Mouse (Mus musculus): ENCODE measurements around the gene Cln6. TPM values are rescaled to one million over a fixed set of nuclear protein-coding genes. Genes with fewer than 3 reads are reported as not detected.

The Cln6 gene
- polyA plus RNA-seq, 1 experiment = 25.9 TPM

DNA sequence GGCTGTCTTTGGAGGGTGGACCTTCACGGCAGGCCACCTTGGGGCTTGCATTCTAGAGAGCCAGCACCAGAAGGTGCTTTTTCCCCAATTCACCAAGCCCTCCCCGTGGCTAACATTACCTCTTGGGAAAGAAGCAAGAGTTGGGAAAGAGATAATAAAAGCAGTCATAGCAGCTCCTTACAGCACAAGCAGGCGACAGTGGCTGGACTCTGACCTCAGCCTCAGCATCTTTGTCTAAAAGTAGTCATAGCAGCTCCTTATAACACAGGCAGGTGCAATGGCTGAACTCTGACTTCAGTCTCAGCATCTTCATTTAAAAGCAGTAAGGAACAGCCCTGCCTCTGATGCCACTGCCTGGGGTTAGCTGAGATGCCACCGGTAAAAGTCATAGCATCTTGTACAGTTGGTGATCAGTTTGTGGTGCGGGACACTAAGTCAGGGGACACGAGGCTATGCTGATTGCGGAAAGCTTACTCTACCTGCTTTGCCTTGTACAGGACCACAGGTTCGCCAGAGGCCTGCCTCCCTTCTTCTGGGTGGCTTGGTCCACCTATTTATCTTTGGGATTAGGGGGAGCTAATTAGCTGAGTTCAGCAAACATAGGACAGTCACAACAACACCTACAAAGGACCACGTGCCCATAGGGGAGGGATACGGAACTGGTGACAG lies 4.9 kb downstream of the Cln6 start:
- no peak overlapping the region for H3K4me3 ChIP-seq
- H3K79me2 ChIP-seq (ENCODE audit: control insufficient read depth, insufficient read depth) = no peaks in the 10 kb centered on the region
- H3K27me3 ChIP-seq (ENCODE audit: control insufficient read depth, insufficient read depth, insufficient read length) = no peaks in the 10 kb centered on the region
- no peak overlapping the region for H3K4me2 ChIP-seq (ENCODE audit: low read depth)
- TF ChIP-seq E2F4 (IDR thresholded peaks at IDR 0.05; ENCODE audit: insufficient read depth) (no peak), SRF (IDR thresholded peaks at IDR 0.05; ENCODE audit: control insufficient read depth, insufficient read length, low read depth) (no peak), USF1 (IDR thresholded peaks at IDR 0.05; ENCODE audit: low read depth) (no peak)
- H3K36me3 ChIP-seq (ENCODE audit: control insufficient read depth, insufficient read depth) = no peaks in the 10 kb centered on the region
- H3ac ChIP-seq (ENCODE audit: control insufficient read depth, insufficient read length) = no peak overlapping the region

DNA sequence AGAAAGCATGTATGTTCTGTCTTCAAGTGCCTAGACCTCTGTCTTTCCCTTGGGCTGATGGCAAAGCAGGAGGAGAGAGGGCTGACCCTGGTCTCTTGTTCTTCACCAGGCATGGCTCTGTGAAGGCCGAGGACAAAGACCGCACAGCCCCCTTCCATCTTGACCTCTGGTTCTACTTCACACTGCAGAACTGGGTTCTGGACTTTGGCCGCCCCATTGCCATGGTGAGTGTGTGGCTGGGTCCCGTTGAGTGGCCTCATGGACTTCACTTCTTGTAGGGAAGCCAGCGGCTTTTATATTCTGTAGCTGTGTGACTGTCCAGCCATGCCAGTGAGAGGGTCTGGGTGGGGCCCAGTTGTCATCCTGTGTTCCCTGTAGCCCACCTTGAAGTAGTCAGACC lies 5.9 kb downstream of the Cln6 start:
- Histone ChIP-seq H3K36me3 (ENCODE audit: control insufficient read depth, insufficient read depth) (no peaks in the 10 kb centered on the region), H3K27me3 (ENCODE audit: control insufficient read depth, insufficient read depth, insufficient read length) (no peaks in the 10 kb centered on the region), H3K79me2 (ENCODE audit: control insufficient read depth, insufficient read depth) (no peaks in the 10 kb centered on the region), H3ac (ENCODE audit: control insufficient read depth, insufficient read length) (no peak overlapping the region), H3K4me3 (no peak overlapping the region), H3K4me2 (ENCODE audit: low read depth) (no peak overlapping the region)
- no peak for TF ChIP-seq MYOD1 (IDR thresholded peaks at IDR 0.05; ENCODE audit: control insufficient read depth in 1 of 3, insufficient read length in 2 of 3, low read depth in 2 of 3)
- no peak for TF ChIP-seq POLR2AphosphoS2 (IDR thresholded peaks at IDR 0.05; ENCODE audit: insufficient read length, low read depth)
- no peak for TF ChIP-seq E2F4 (IDR thresholded peaks at IDR 0.05; ENCODE audit: insufficient read depth)
- no peak for TF ChIP-seq SRF (IDR thresholded peaks at IDR 0.05; ENCODE audit: control insufficient read depth, insufficient read length, low read depth)
- TF ChIP-seq CEBPB (IDR thresholded peaks at IDR 0.05; ENCODE audit: insufficient read depth, poor library complexity, severe bottlenecking) = no peak
- no peak for TF ChIP-seq TCF12 (IDR thresholded peaks at IDR 0.05; ENCODE audit: insufficient read depth, poor library complexity, severe bottlenecking)
- TF ChIP-seq REST (IDR thresholded peaks at IDR 0.05; ENCODE audit: insufficient read depth, insufficient read length) = no peak

DNA sequence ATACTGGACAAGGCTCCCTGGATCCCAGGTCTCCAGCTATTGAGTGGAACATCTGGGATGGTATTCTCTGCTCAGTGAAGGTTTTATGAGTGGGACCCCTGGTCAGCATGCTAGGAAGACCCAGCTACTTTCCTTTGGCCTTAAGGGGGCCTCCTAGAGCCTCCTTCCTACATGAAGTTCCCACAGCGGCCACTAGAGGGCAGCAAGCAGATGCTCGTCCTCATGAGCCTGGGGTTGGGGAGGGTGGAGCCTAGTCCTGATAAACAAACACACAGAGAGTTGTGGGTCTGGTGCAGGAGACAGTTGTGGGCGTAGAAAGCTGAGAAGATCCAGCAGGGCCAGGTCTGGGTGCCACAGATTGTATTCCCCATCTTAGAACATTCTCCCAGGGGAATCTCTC lies 9.1 kb downstream of the Cln6 start:
- H3K4me2 ChIP-seq (ENCODE audit: low read depth) = peak overlapping the region; percentile 21
- H3ac ChIP-seq (ENCODE audit: control insufficient read depth, insufficient read length) = no peak overlapping the region
- no peaks in the 10 kb centered on the region for H3K79me2 ChIP-seq (ENCODE audit: control insufficient read depth, insufficient read depth)
- no peaks in the 10 kb centered on the region for H3K27me3 ChIP-seq (ENCODE audit: control insufficient read depth, insufficient read depth, insufficient read length)
- H3K36me3 ChIP-seq (ENCODE audit: control insufficient read depth, insufficient read depth) = no peaks in the 10 kb centered on the region
- no peak for TF ChIP-seq MYOD1 (IDR thresholded peaks at IDR 0.05; ENCODE audit: control insufficient read depth in 1 of 3, insufficient read length in 2 of 3, low read depth in 2 of 3)
- TF ChIP-seq POLR2AphosphoS2 (IDR thresholded peaks at IDR 0.05; ENCODE audit: insufficient read length, low read depth) = no peak
- H3K4me3 ChIP-seq = no peak overlapping the region

DNA sequence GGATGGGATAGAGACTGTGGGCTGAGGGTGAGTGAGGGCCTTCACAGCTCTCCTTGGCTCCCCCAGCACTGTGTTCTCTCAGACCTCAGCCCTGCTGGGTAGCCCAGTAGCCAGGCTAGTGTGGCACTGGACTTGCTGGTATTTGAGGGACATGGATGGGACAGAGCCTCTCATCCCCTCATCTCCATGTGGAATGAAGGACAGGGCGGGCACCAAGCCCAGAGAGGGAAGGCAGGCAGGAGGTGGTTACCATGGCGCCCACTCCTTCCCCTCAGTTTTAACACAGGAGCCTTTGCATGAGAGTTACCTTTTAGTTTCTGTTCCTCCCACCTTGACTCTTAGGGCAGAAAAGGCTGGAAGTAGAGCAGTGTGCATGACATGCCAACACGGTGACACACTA lies 10.1 kb downstream of the Cln6 start:
- Histone ChIP-seq H3K4me2 (ENCODE audit: low read depth) (no peak overlapping the region), H3K36me3 (ENCODE audit: control insufficient read depth, insufficient read depth) (no peaks in the 10 kb centered on the region), H3K79me2 (ENCODE audit: control insufficient read depth, insufficient read depth) (no peaks in the 10 kb centered on the region), H3ac (ENCODE audit: control insufficient read depth, insufficient read length) (no peak overlapping the region), H3K4me3 (no peak overlapping the region), H3K27me3 (ENCODE audit: control insufficient read depth, insufficient read depth, insufficient read length) (no peaks in the 10 kb centered on the region)
- TF ChIP-seq MYOG (IDR thresholded peaks at IDR 0.05; ENCODE audit: control insufficient read depth in 1 of 3, insufficient read depth in 1 of 3, insufficient read length in 2 of 3, low read depth in 2 of 3) (no peak), USF1 (IDR thresholded peaks at IDR 0.05; ENCODE audit: low read depth) (no peak), E2F4 (IDR thresholded peaks at IDR 0.05; ENCODE audit: insufficient read depth) (no peak), CEBPB (IDR thresholded peaks at IDR 0.05; ENCODE audit: insufficient read depth, poor library complexity, severe bottlenecking) (no peak), MYOD1 (IDR thresholded peaks at IDR 0.05; ENCODE audit: control insufficient read depth in 1 of 3, insufficient read length in 2 of 3, low read depth in 2 of 3) (no peak), TCF12 (IDR thresholded peaks at IDR 0.05; ENCODE audit: insufficient read depth, poor library complexity, severe bottlenecking) (no peak), REST (IDR thresholded peaks at IDR 0.05; ENCODE audit: insufficient read depth, insufficient read length) (no peak), MAX (IDR thresholded peaks at IDR 0.05; ENCODE audit: low read depth) (no peak)

DNA sequence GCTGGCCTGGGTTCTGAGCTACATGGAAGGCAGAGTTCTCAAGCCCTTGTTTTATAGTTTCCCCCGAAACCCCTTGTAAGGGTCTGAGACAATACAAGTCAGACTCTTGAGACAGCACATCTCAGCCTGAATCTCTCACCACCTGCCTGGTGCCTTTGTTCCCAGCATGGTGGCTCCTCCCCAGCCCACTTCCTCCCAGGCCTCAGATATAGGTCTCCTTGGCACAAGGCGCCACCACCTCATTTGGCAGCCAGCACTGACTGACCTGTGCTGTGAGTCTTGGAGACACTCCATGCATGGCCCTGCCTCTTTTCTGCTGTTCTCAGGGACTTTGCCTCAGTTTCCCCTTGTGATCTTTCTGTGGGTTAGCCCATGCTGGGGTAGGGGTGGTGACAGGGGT lies 13.0 kb downstream of the Cln6 start:
- TF ChIP-seq USF1 (IDR thresholded peaks at IDR 0.05; ENCODE audit: low read depth) (no peak), POLR2A (IDR thresholded peaks at IDR 0.05; ENCODE audit: insufficient read length, low read depth) (no peak), MYOD1 (IDR thresholded peaks at IDR 0.05; ENCODE audit: control insufficient read depth in 1 of 3, insufficient read length in 2 of 3, low read depth in 2 of 3) (no peak), SRF (IDR thresholded peaks at IDR 0.05; ENCODE audit: control insufficient read depth, insufficient read length, low read depth) (no peak), MAX (IDR thresholded peaks at IDR 0.05; ENCODE audit: low read depth) (no peak), CEBPB (IDR thresholded peaks at IDR 0.05; ENCODE audit: insufficient read depth, poor library complexity, severe bottlenecking) (no peak), MYOG (IDR thresholded peaks at IDR 0.05; ENCODE audit: control insufficient read depth in 1 of 3, insufficient read depth in 1 of 3, insufficient read length in 2 of 3, low read depth in 2 of 3) (no peak), E2F4 (IDR thresholded peaks at IDR 0.05; ENCODE audit: insufficient read depth) (no peak), TCF12 (IDR thresholded peaks at IDR 0.05; ENCODE audit: insufficient read depth, poor library complexity, severe bottlenecking) (no peak), REST (IDR thresholded peaks at IDR 0.05; ENCODE audit: insufficient read depth, insufficient read length) (no peak), TCF3 (IDR thresholded peaks at IDR 0.05; ENCODE audit: insufficient read length, low read depth) (no peak), POLR2AphosphoS2 (IDR thresholded peaks at IDR 0.05; ENCODE audit: insufficient read length, low read depth) (no peak)
- Histone ChIP-seq H3K27me3 (ENCODE audit: control insufficient read depth, insufficient read depth, insufficient read length) (no peaks in the 10 kb centered on the region), H3K4me2 (ENCODE audit: low read depth) (no peak overlapping the region), H3K36me3 (ENCODE audit: control insufficient read depth, insufficient read depth) (no peaks in the 10 kb centered on the region), H3K4me3 (no peak overlapping the region), H3K79me2 (ENCODE audit: control insufficient read depth, insufficient read depth) (no peaks in the 10 kb centered on the region), H3ac (ENCODE audit: control insufficient read depth, insufficient read length) (no peak overlapping the region)

Data from myocyte (in vitro differentiated cells).